Mouse (Mus musculus) frontal cortex, postnatal 10 days (tissue): ENCODE measurements around the gene Ybx1.

ENCODE experiments used
- DNase-seq, 2 experiments: peaks; one replicate each; pipeline ENCODE4 v3.0.0; 2022; ENCODE audit warnings: low spot score in 2 of 2, mixed read lengths in 1 of 2

Gene Ybx1

DNA sequence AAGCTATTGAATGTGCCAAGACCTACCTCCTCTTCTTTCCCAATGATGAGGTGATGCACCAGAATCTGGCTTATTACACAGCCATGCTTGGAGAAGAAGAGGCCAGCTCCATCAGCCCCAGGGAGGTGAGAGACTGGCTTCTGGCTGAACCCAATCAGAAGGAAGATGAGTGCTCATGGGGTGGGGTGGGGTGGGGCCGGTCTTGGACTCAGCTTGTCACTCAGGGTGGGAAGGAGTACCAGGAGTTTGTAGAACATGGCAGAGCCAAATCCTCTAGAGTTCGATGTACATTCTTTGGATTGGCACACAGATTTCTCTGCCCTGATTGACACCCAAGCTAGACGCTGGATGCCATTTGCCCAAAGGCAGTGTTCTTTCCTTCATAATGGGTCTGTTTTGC, 55.7 kb downstream of the Ybx1 start:
- DNase-seq = no peak

DNA sequence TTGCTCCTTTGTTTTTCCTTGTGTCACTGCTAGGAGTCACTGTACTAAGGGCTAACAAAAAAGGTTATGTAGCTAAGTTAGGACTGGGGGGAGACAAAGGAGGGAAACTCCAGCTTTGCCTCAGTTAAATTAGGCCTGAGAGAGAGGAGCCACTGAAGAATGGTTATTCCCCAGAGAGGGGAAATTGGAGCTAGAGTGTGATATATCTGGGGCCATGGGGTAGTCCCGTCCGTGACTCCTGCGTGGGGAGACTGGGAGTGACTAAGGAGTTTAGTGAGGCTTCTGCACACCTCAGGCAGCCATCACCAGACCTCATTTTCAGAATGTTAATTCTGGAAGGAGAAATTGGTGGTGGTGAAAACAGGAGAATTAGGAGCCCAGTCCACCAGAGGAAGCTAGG, 60.1 kb downstream of the Ybx1 start:
- no peak for DNase-seq

- peak; percentile 36 to 58 for DNase-seq
Measured at GRCm38 (mm10) chr4:119233256-119233901, 61.0 kb downstream of the Ybx1 start.

GRCm38 (mm10) chr4:119232410-119233255, 61.8 kb downstream of the Ybx1 start, which contains the start of the genes AU022252 and P3h1:
AU022252 (minus strand) TSS chr4:119232712.
P3h1 (plus strand) TSS chr4:119232915.
- peak; percentile 98 to 99 for DNase-seq
